Mouse (Mus musculus) limb, embryonic 14.5 days (tissue): ENCODE measurements around the gene Fbxl19. TPM values are rescaled to one million over a fixed set of nuclear protein-coding genes. Genes with fewer than 3 reads are reported as not detected.

ENCODE experiments used
- ATAC-seq: fragments of 200-750 bp; cut with Nextera tagmentation; 2 replicates; pipeline ENCODE4 v1.8.0; 2017; ENCODE audit warnings: low read depth, moderate number of reproducible peaks, moderate TSS enrichment; ENCODE audit not compliant: low FRiP score
- DNase-seq: peaks from one replicate; pipeline ENCODE4 v3.0.0-alpha.2; 2015; ENCODE audit warnings: low spot score
- H3K27ac ChIP-seq: fragments of 300-500 bp; sonication (generic); replicated peaks from 2 replicates; pipeline ENCODE4 v1.5.1; 2014; ENCODE audit warnings: low read depth, mild to moderate bottlenecking, low read length, moderate library complexity, mixed read lengths
- H3K27me3 ChIP-seq: fragments of 300-500 bp; sonication (generic); 2 replicates; pipeline ENCODE4 v1.6.1; 2014; ENCODE audit warnings: low read length, mixed read lengths; ENCODE audit not compliant: control insufficient read depth, insufficient read depth
- H3K36me3 ChIP-seq: fragments of 300-500 bp; sonication (generic); 2 replicates; pipeline ENCODE4 v1.6.1; 2014; ENCODE audit warnings: mild to moderate bottlenecking, low read length, moderate library complexity, mixed read lengths; ENCODE audit not compliant: control insufficient read depth, insufficient read depth
- H3K4me1 ChIP-seq: fragments of 300-500 bp; sonication (generic); 2 replicates; pipeline ENCODE4 v1.6.1; 2014; ENCODE audit warnings: antibody characterized with exemption, low read length, mixed read lengths; ENCODE audit not compliant: control insufficient read depth, insufficient read depth
- H3K4me2 ChIP-seq: fragments of 300-500 bp; sonication (generic); replicated peaks from 2 replicates; pipeline ENCODE4 v1.6.1; 2014; ENCODE audit warnings: low read depth, mild to moderate bottlenecking, low read length, moderate library complexity; ENCODE audit not compliant: severe bottlenecking
- H3K4me3 ChIP-seq: fragments of 300-500 bp; sonication (generic); replicated peaks from 2 replicates; pipeline ENCODE4 v1.5.1; 2014; ENCODE audit warnings: low read length
- H3K9ac ChIP-seq: fragments of 300-500 bp; sonication (generic); 2 replicates; pipeline ENCODE4 v1.6.1; 2014; ENCODE audit warnings: mild to moderate bottlenecking, low read depth, low read length, moderate library complexity; ENCODE audit not compliant: severe bottlenecking
- H3K9me3 ChIP-seq: fragments of 300-500 bp; sonication (generic); 2 replicates; pipeline ENCODE4 v1.6.1; 2016; ENCODE audit warnings: low read length; ENCODE audit not compliant: control insufficient read depth
- POLR2A ChIP-seq: fragments of 200-500 bp; IDR thresholded peaks from 2 replicates; pipeline ENCODE4 v1.8.0; 2012; ENCODE audit warnings: inconsistent platforms, mild to moderate bottlenecking, moderate library complexity, borderline replicate concordance; ENCODE audit not compliant: insufficient read depth, insufficient read length; ENCODE audit errors: extremely low read depth
- WGBS: fragments of 180-500 bp; shearing (Covaris S2); extraction: QIAGEN DNeasy Blood & Tissue Kit; methylation state at CpG from one replicate; pipeline ENCODE4 v1.1.7; 2014; 5-methylcytosine and 5-hydroxymethylcytosine counted together
- polyA plus RNA-seq, 2 experiments: library from polyadenylated mRNA; depleted of rRNA in 1 of 2; stranded (reverse) in 1 of 2; unstranded in 1 of 2; fragments of >200 nt; fragmentation: Nextera tagmentation in 1 of 2; extraction: Ambion mirVana in 1 of 2; gene quantifications; 2 replicates each; pipeline versions ENCODE4 v1.2.1 to v1.2.3; 2012 to 2014

Gene Fbxl19
- polyA plus RNA-seq, 2 experiments: 4.4 to 64.5 TPM

DNA sequence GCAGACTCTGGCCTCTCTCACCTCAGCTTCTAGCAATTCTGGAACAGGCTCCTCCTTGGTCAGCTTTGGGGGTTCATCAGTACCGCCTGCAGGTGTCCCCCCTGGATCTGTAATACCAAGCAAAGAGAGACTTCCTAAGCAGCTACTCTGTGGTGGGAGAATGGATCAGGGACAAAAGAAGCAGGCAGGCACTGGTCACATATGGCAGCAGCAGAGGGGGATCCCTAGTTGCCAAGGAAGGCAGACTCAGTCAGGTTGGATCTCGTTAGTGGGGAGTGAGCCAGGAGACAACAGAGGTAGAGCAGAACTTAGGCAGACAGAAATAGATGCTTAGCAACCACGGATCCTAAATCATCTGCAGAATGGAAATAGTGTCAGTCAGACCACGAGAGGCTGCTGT is 38.6 kb upstream of the Fbxl19 start:
- H3K4me1 ChIP-seq: peaks cover 18% of the 10 kb centered on the region
- H3K4me3 ChIP-seq: no peak overlapping the region
- no peaks in the 10 kb centered on the region for H3K27me3 ChIP-seq
- no peaks in the 10 kb centered on the region for H3K9me3 ChIP-seq
- no peak for TF ChIP-seq POLR2A
- no peak overlapping the region for H3K27ac ChIP-seq
- no peak overlapping the region for H3K9ac ChIP-seq
- DNase-seq: no peak
- 72% methylated on average over 4 of the region's 4 CpGs for WGBS
- H3K36me3 ChIP-seq: peaks cover 56% of the 10 kb centered on the region
- no peak for ATAC-seq
- no peak overlapping the region for H3K4me2 ChIP-seq

DNA sequence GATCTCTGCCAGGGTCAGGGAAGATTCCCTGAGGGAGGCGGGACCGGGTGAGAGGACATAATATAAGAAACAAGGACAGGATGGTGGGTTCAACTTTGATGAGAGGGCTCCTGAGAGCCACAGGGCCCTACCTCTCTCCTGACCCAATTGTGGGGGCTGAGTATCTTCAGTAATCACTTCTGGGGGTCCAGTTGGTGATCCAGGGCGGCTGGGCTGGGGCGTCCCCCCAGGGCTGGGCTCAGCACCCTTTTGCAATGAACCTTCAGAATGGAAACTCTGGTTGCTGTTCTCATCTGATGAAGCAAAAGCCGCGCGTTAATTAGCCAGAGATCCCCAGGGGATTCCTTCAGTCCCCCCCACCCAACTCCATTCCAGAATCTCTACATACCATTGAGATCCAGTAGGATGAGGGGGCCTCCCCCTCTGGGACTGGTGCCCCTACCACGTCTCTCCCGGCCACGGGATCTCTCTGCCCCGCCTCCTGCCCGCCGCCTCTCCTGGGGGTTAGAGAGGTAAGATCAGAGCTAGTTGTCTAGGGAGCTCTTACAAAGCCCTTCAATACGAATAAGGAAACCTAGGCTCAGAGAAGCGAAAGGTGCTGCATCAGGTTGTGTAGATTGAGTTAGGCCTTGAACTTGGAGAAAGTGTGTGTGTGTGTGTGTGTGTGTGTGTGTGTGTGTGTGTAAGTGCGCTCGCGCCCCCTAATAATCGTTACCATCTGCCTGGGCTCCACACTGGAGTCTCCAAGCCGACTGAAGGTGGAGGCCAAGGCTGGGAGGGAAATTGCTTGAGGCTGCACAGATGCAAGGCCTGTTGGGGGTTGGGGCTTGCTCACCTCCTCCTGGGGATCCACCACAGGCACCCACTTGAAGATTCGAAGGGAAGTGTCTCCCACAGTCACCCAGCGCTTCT is 37.0 kb upstream of the Fbxl19 start:
- peaks cover 34% of the 10 kb centered on the region for H3K4me1 ChIP-seq
- H3K27ac ChIP-seq: peak overlapping the region; percentile 98
- peak overlapping the region; percentile 92 for H3K9ac ChIP-seq
- peaks cover 48% of the 10 kb centered on the region for H3K36me3 ChIP-seq
- DNase-seq (peak; percentile 66), ATAC-seq (no peak)
- peak overlapping the region; percentile 83 for H3K4me3 ChIP-seq
- WGBS: 19% methylated on average over 22 of the region's 22 CpGs
- no peak for TF ChIP-seq POLR2A
- no peaks in the 10 kb centered on the region for H3K9me3 ChIP-seq
- H3K4me2 ChIP-seq: peak overlapping the region; percentile 87
- no peaks in the 10 kb centered on the region for H3K27me3 ChIP-seq

DNA sequence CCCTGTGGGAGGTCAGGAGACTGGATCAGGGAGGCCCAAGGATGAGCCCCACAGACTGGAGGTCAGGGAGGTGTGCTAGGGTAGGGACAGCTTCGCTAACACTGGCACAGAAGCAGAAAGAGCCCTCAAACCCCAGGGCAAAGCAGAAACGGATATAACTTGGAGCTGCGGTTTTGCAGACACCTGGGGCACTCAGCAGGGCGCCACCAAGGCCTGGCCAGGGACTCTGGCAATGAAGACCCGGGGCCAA is 36.5 kb upstream of the Fbxl19 start:
- Histone ChIP-seq H3K4me3 (peak overlapping the region; percentile 83), H3K27ac (peak overlapping the region; percentile 98), H3K9me3 (no peaks in the 10 kb centered on the region), H3K27me3 (no peaks in the 10 kb centered on the region), H3K4me2 (peak overlapping the region; percentile 87), H3K9ac (peak overlapping the region; percentile 92), H3K36me3 (peaks cover 42% of the 10 kb centered on the region), H3K4me1 (peaks cover 35% of the 10 kb centered on the region)
- no peak for DNase-seq
- TF ChIP-seq POLR2A: no peak
- WGBS: 3% methylated on average over 5 of the region's 5 CpGs
- ATAC-seq: no peak

DNA sequence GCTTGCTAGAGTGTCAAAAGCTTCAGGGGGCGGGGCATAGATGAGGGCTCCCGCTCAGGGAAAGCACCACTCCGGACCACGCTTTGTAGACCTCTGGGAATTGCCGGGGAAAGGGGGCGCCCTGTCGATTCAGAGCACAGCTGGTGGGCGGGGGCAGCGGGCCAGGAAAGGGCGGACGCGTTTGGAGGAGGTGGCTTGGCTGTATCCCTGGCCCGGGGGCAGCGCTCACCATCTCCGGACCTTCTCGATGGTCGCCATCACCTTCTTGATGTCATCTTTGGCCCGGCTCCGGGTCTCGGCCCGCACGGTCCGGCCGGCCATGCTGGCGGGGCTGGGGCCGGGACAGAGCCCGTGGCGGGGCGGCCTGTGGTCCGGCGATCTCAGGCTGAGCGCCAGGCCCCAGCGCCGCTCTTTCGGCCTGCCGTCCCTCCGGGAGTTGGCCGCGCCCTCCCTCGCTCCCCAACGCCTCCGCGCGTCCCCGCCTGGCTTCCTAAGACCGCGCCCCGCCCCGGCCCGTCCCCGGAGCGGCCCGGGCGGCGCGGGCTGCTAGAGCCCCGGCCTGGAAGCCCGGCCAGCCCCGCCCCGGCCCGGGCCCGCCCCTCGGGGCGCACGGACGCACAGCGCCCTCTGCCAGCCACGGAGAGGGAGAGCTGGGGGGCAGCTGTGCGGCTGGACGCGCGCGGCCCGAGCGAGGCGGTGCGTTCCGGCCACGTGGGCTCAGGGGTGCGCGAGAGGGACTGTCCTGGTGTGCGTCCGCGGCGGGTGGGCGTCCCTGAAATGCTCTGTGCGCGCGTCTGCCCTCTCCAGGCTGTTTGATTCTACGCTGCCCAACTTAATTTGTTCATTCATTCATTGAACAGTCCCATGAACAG is 35.9 kb upstream of the Fbxl19 start, which contains the start of gene Bcl7c:
Bcl7c (minus strand) TSS at position 727 of the 872 bp plus-strand sequence.
- no peaks in the 10 kb centered on the region for H3K27me3 ChIP-seq
- ATAC-seq (peak; percentile 72), DNase-seq (peak; percentile 93)
- H3K36me3 ChIP-seq: peaks cover 36% of the 10 kb centered on the region
- H3K4me2 ChIP-seq: peak within 1 kb of the TSS; percentile 87
- H3K9me3 ChIP-seq: no peaks in the 10 kb centered on the region
- peaks cover 36% of the 10 kb centered on the region for H3K4me1 ChIP-seq
- TF ChIP-seq POLR2A: peak; percentile 36; the same call in 1 of the 2 replicates
- peak within 1 kb of the TSS; percentile 83 for H3K4me3 ChIP-seq
- H3K27ac ChIP-seq: peak within 1 kb of the TSS; percentile 98
- peak within 1 kb of the TSS; percentile 92 for H3K9ac ChIP-seq
- under 1% methylated on average over 65 of the region's 90 CpGs for WGBS

DNA sequence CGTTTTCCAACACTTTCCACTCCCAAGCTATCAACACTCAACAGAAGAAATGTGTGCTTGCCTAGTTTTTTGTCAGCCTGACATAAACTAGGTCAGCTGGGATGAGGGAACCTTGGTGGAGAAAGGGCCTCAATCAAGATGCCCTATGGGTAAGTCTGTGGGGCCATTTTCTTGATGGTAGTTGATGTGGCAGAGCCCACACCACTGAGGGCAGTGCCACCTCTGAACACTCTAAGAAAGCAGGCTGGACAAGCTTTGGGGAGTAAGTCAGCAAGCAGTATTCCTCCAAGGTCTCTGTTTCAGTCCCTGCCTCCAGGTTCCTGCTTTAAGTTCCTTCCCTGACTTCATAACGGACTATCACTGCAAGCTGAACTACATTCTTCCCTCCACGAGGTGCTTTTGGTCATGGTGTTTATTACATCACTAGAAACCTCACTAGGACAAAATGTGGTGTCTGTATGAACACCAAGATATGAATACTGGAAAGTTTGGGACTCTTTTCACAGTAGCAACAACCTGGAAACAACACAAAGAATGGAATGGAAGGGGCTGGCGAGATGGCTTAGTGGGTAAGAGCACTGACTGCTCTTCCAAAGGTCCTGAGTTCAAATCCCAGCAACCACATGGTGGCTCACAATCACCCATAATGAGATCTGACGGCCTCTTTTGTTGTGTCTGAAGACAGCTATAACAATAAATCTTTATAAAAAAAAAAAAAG is 34.9 kb upstream of the Fbxl19 start:
- peak overlapping the region; percentile 87 for H3K4me2 ChIP-seq
- 74% methylated on average over 5 of the region's 5 CpGs for WGBS
- ATAC-seq: no peak
- no peaks in the 10 kb centered on the region for H3K27me3 ChIP-seq
- H3K4me1 ChIP-seq: peaks cover 43% of the 10 kb centered on the region
- H3K27ac ChIP-seq: peak overlapping the region; percentile 98
- peaks cover 27% of the 10 kb centered on the region for H3K36me3 ChIP-seq
- H3K4me3 ChIP-seq: peak overlapping the region; percentile 83
- H3K9ac ChIP-seq: 0 out of 2 replicates have a peak overlapping the region, but pooled peaks have one; percentile 92
- TF ChIP-seq POLR2A: no peak
- H3K9me3 ChIP-seq: no peaks in the 10 kb centered on the region
- DNase-seq: no peak
